Mouse (Mus musculus) R1 (cell line): ENCODE measurements at regions not wholly inside any gene's neighbourhood (a gene's known extent, or its start where the extent isn't known, plus 50 kb on each side); places are given as distances from the start of the nearest gene placed in this dataset.

Experiments used
- DNase-seq: peaks from one replicate; pipeline ENCODE4 v3.0.0-alpha.2; 2018; ENCODE audit warnings: low read depth, low spot score

DNA sequence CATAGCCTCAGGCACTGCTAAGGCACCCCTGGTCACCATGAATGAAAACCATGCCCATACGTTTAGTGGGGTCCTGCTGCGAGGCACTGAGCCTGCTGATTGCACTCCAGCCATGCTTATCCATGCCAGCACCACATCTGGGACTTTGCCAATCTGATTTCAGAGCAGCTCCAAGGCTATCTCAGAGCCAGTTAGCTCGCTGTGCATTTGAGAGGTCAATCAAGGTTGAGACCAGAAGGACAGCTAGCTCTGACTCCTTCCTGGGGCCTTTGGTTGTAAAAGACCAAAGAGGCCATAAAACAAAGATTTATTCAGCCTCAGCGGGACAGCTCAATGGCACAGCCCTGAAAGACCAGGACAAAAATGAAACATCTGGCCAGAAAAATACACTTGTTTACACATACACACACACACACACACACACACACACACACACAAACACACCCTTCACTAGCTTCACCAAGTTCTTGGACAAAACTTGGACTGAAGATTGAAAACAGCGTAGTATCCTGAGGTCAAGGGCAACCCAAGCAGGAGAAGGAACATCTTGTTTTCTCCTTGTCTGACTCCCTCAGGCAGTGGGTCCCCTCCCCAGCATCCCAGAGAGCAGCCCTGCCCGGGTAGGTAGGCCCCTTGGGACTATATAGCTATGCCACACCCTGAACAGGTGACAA lies 201.5 kb upstream of the Dio3 start:
- DNase-seq = no peak

DNA sequence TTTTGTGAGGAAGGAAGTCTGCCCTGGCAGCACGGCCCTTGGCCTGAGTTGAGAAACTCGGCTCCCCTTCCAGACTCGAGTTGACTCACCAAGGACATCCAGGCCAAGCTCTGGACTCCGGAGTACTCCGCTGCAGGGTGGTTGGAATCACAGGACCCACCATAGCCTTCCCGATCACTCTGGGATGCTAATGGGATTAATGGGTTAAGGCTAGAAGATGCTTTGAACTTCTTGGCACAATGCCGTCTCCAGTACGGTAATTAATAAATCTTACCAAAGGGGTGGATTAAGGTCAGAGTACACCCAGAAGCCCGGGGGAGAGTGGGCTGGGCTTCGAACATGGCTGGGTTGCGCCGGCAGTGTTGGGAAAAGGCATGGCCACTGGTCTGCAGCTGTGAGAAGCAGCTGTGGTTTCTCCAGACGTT lies 200.8 kb upstream of the Dio3 start:
- DNase-seq = no peak

DNA sequence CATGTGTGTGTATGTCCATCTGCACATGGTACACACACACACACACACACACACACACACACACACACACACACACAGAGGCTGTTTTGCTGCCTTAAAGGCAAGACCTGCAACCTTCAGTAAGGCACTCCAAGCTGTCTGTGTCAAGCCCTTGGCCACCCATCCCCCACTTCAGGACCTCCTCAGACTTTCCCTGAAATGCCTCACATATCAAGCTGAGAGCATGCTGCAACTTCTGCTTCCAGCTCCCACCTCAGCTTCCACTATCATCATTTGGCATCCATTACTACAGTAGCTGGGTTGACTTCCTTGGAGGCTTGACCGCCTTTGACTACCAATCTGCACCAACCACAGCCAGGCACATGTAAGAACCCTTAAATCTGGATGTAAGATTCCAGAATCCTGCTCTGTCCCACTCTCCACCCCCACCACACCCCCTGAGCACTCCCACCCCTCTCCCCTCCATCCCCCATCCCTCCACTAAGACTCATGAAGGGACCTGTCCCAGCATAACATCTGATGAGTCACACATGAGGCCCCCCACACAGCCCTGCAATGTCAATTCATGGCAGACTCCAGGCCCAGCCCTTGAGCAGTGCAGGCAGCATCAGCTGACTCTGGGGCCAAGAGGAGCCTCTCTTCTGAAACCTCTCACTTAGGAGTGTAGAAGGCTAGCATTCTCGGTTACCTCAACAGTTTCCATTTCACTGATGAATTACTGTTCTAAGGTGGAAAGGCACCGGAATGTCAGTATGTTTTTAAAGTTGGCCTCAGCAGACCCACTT lies 196.8 kb upstream of the Dio3 start:
- no peak for DNase-seq

DNA sequence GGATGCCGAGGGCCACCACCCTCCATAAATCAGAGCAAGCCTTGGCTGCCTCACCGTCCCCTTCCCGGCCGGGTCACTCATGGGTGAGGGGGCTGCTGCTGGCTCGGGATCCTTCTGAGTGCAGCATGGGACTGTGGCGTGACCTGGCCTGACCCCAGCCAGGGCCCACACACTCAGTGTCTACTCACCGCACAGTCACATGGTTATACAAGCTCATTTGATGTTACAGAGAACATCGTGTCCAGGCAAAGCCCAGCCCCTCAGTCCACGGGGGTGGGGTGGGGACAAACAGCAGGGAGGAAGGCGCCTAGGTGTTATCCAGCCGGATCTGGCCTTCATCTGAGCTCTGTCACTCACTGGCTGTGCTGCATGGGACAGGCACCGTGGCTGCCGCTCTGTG lies 195.9 kb upstream of the Dio3 start:
- no peak for DNase-seq

DNA sequence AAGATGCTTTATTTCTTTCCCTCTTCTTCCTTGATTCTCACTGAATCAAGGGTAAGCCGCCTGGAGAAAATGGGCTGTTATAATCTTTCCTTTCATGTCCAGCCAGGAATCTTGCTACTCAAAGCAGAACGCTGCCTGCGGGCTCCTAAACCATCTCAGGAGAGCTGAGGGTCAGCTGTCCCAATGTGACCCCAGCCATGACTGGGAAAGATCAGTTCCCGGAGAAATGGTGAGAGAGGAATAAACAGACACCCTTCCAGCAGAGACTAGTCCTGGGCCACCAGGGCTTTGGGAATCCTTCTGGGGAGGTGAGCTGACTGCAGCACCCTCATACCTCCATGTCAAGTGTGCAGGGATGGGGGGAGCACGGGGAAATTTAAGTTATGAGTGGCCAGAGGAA lies 195.4 kb upstream of the Dio3 start:
- no peak for DNase-seq

DNA sequence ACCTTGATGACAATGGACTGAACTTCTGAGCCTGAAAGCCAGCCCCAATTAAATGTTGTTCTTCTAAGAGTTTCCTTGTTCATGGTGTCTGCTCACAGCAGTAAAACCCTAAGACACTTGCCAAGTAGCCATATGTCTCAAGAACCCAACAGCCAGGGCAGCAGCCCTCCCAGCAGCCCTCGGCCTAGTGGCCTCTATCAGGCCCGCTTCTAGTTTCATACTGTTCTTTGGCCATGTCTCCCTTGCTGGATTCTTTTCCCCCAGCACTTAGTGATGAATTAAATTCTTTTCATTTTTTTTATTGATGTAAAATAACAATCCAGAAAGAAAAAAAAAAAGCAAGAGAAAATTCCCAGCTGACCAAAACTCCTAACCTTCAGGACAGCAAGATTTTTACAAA lies 191.9 kb upstream of the Dio3 start:
- DNase-seq = no peak

DNA sequence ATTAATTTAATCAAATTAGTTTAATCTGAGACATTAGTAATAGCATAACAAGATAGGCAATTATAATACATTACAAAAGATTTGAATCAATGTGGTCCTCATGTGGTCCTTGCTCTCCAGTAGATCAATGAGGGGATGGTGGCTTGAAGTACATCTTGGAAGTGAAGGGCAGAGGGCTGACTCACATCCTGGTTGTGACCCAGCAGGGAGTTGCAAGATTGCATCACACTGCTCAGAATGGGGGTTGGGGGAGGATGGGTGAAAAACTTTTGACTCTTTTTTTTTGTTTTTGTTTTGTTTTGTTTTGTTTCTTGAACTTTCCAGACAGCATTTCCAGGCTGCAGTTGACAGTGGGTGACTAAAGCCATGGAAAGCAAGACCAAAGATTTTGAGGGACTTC lies 191.1 kb upstream of the Dio3 start:
- DNase-seq = no peak

DNA sequence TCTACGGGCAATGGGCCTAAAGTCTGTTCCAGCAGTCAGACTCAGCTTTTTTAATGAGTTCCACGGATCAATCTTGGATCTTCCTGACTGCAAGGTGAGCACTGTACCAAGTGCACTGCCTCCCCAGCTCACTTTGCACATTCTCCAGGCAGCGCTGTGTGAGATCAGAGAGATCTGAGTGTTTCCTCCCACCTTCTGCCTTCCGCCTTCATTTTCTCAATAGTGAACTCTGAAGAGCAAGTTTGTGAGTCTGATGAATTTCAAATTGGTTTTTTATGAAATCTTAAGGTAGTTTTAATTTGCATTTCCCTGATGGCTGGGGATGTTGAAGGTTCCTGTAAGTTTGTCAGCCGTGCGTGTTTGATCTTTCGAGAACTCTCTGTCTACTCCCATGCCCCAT lies 176.7 kb upstream of the Dio3 start:
- no peak for DNase-seq

DNA sequence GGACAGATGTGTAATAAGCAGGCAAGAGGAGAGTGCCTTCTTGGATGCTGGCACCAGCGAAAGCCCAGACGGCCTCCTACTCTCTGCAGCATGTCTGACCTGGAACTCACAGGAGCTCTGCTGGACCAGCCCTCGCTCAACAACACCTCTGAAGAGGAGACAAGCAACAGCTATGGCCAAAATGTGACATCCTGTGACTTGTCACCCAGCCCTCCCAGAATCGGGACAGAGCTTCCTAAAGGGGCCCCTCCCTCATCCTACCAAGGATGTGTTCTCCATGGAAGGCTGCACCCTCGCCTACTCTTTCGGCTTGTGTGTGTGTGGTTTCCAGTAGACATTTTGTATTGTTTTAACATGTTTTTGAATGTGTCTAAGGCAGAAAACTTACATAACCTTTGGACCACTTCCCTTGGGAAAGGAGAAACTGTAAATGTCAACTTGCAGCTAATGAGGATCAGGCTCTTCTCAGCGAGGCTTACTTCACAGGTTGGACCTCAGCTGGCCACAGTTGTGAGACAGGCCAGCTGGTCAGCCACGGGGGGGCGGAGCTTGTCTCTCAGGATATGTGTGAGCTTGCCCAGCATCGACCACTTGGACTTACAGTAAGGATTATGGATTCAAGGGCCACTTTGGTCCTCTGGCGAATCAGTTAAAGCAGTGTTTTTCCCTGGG lies 166.7 kb upstream of the Dio3 start:
- DNase-seq = no peak

DNA sequence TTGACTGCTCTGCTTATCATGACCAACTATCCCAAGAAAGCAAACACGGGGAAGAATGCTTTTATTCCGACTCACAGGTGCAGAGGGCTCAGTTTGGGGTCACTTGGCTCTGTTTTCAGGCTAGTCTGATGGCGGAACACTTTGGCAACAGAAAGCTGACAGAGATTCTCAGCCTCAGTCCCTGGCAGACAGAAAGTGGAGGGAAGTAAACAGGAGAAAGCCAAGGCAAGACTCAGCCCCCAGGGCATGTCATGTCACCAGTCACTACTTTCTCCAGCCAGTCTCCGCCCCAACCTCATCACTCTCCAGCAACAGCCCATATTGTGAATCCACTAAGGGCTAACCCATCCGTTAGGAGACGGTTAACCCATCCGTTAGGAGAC lies 166.2 kb upstream of the Dio3 start:
- no peak for DNase-seq

DNA sequence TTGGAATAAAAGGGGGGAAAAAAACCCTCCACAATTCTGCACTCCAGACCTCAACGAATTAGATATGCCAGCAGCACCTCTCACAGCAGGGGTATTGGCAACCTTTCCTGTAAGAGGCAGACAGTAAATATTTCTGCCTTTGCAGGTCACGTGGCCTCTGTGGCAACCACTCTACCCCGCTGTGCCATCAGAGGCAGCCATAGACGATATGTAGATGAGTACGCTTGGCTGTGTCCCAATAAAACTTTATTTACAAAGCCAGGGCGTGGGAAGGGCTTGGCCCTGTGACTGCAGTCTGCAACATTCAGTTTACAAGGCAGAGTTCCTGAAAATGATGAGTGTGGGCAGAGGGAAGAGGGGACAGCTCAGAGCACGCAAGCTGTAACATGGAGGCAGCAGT lies 158.7 kb upstream of the Dio3 start:
- peak; percentile 37 for DNase-seq

DNA sequence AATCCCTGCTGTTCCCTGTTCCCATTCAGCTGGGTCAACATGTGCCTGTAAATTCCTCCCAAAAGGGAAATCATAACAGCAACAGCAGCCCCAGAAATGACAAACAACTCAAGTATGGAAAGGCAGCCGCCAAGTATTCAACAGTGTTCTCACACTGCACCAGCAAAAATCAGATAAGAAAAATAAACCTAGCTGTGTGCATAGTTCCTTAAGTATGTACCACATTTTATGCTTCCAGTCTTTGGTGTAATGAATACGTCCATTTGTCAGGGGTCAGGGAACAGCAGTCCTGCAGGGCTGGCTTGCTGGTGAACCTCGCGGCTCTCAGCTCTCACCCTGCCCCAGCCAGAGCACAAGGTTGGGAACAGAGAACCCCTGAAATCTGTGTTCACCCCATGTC lies 155.9 kb upstream of the Dio3 start:
- DNase-seq = no peak

DNA sequence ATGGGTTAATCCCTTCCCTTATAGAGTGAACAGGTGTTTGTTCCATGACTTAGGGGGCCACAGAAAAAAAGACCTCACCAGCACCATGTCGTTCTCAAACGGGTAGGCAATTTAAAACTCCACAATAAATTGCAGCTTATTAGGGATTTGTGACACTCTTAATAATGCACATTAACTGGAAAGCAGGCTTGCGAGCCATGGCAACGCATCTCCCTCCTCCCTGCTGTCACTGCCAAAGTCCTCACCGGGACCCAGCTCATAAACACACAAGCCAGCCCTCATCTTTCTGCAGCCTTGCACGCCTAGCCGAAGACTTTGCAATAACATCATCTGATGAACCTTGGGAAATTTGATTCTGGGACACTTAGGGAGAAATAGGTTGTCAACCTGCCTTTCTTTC lies 152.3 kb upstream of the Dio3 start:
- no peak for DNase-seq

DNA sequence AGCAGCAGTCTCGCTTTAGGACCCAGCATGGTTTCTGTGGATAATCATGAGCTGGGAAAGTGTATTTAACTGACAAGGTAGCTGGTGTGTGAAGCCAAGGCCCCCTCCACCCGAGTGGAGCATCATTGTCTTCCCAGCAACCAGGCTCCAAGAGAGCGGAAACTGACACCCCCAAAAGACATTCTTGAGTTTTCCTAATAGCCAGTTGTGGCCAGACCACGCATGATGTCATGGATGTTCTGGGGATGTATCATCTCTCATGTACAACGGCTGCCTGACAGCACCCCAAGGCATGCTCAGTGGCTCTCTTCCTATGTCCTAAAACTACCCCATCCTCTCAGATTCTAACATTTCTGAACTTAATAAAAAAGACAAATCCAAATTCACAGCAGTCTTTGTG lies 133.5 kb upstream of the Dio3 start:
- no peak for DNase-seq

DNA sequence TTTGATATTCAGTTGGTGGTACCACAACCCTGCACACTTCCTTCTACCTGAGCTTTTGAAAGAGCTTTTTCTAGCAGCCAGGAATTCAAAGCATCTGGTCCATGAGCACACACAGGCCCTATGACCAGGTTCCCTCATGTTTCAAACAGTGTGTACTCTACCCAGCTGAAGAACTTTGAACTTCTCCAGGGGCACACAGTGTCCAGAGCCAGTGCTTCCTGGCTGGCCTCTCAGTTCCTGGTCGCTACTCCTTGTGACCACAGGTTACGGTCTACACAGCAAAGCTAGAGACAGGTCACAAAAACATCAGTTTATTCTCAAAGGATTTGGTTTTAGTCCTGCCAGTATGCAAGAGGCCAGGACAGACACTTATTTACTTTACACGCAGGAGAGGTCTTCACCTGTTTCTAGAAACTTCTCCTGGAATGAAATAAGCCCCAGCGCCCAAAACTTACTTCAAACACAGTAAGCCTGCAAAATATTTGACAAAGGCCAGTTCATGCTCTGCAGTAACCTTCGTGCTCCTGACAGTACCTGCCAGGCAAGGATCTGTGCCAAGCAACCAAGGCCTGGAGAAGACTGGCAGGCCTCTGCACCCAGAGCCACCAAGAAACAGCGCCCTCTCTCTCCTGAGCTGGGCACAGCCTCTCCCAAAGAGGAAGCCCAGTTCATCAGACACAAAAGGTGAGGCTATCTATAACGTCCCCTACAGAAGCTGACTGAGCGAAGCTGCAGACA lies 124.5 kb upstream of the Dio3 start:
- no peak for DNase-seq

DNA sequence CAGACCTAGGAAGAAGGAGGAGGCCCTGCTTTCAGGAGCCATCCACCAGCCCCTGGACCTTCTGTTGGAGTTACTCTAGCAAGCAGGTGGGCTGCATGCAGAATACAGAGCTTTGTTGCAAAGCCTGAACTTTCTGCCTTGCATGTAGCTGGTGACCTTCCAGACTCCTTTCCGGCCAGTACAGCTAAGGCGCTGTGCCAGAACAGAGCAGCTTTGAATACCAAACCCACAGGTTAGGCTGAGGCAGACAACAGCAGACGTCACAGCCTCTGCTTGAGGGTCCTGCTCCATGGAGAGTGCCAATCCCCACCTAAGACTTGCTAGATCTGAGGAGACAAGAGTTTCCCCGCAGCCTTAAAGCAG lies 123.9 kb upstream of the Dio3 start:
- DNase-seq = no peak

DNA sequence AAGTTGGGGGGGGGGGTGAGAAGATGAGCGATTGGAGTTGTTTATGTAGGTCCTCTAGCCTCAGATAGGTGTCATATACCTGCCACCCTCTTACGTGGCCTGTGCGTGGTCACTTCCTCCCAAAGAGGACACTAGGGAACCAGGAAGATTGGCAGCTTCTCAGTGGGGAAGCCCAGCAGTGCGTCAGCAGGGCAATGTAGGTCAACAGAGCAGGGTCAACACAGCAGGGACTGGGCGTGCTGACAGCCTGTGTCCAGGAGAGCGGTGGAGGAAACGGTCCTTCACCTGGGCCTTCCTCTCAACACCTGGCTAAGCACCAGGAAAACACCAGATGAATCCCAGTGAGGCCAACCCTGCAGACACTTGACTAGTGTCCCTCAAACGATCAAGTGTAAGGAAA lies 122.4 kb upstream of the Dio3 start:
- no peak for DNase-seq

DNA sequence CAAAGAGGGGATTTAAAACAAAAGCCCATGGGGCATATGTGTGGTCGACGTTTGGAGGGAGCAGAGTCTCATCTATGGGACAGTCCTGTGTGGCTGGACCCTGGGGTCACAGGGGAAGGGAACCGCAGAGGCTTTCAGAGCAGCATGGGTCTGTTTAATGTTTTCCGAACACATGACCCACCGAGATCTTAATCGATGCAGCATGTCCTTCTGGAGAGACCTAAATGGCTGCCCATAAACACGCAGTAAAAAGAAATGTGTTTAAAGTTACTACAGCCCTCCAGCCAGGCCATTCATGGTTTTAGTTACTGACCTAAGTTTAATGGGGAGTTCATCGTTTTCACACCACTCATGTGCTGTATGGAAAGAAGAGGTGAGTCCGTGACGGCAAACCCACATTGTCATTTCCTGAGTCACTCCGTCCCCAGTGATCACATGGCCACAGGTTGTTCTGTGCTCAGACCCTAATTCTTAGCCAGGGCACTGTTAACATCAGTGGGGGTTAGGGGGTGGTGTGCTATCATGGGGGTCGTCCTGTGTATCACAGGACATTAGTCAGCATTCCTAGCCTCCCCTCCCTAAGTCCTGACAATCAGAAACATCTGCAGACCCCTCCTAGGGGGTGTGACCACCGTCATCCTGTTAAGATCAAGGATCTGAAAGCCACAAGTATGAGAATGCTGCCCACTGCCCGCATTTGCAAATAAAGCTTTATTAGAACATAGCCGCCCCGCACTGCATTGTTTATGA lies 120.7 kb upstream of the Dio3 start:
- no peak for DNase-seq

DNA sequence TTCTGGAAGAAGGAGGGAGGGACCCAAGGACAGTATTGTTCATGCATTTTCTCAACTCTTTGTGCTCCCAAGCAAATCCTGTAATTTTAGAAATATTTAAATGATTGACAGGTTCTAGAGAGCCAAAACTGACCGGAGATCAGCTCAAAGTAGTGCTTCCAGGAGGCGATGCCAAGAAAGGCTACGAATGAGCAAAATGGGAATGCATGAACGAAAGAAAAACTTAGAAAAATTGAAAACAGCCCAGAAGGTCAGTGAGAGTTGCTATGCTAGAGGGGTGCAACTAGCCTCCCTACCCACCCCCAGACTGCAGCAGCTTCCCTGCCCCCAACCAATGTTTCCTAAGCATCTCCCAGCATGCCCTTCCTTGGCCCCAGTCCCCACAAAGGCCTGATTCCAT lies 117.6 kb upstream of the Dio3 start:
- no peak for DNase-seq

DNA sequence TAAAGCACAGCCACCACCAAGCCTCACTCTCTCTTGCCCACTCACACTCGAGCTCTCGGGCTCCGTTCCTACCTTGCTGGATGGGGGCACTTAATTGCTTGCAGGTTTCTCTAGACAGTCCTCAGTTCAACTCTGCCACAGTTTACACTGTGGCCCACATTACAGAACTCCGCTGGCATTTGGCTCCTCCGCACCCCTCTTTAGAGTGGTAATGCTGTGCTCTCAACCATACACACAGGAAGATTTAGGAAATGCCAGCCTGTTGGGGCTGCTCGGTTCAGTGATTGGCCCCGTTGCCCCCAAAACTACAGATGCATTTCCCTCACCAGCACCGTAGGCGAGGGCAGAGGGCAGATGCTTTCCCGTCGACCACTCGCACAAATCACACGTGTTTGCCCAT lies 113.4 kb upstream of the Dio3 start:
- no peak for DNase-seq

DNA sequence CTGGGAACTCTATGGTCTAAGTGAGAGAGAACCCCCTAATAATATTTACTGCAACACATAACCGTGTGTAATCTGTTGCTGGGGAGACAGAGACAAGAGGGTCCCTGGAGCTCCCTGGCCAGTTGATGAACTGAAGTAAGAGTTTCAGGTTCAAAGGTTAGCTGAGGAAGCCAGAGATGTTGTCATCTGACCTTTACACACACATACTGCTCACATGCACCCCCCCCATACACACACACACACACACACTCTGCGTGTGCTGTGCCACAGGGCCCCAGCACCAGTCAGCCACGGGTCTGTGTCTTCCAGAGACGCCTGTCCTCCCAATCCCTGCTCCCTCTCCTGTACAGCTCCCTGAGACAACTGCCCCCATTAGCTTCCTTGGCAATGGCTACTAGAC lies 110.5 kb upstream of the Dio3 start:
- no peak for DNase-seq

DNA sequence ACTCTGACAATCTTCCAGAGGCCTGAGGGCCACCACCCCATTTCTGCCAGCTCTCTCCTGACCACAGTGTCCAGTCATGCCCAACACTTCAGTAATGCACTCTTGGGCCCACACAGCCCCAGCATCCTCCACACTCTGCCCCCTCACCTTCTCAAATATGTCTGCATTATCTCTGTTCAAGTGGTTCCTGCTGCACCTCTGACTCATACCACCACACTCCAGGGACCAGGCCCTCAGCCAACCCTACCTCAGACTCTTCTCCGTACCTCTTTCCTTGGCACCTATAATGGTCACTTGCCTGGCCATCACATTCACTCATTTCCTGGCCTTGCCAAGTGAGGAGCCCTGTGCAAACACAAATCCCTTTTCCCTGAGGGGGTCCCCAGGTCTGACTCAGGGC lies 109.6 kb upstream of the Dio3 start:
- DNase-seq = no peak
